Mouse (Mus musculus): ENCODE results near the gene Wdfy2.

DNA sequence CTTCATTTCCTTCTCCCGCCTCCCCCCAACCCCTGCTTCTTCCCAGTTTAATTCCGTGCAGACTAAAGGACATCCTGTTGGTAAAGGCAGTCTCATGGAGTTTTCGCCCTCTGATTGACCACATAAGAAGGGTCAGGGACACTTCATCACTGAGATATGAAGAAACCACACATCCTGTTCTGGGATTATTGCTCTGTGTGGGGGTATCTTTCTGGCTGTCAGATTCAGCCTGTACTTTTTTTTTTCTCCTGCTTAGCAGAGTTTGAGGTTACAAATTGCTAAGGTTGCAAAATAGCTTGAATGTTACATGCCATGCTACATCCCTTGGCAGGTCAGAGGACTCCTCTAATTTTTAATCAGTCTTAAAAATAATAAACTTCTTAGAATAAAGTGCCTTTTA, 153.8 kb downstream of the Wdfy2 start:
- no peak for TF ChIP-seq POLR2A (IDR thresholded peaks at IDR 0.05; ENCODE audit: insufficient read depth, low read depth, low read length)
- TF ChIP-seq CTCF (IDR thresholded peaks at IDR 0.05), result no peak
